Mouse (Mus musculus) CH12.LX (cell line): ENCODE data around the gene Sema3f.

ENCODE experiments used
- CTCF ChIP-seq, 2 experiments: IDR thresholded peaks in 1 of 2; conservative IDR thresholded peaks in 1 of 2; 2 replicates each; pipeline ENCODE4 v1.5.1; 2011 to 2012; ENCODE audit warnings: low read depth in 2 of 2, low read length in 2 of 2, improper control_type of control experiment in 1 of 2, inconsistent platforms in 1 of 2, mild to moderate bottlenecking in 1 of 2, moderate library complexity in 1 of 2
- EP300 ChIP-seq: IDR thresholded peaks from 2 replicates; pipeline ENCODE4 v1.6.1; 2011; ENCODE audit warnings: low read length, improper control_type of control experiment
- ETS1 ChIP-seq: conservative IDR thresholded peaks from 2 replicates; pipeline ENCODE4 v1.6.1; 2012; ENCODE audit warnings: low read depth, mild to moderate bottlenecking, inconsistent platforms, low read length, improper control_type of control experiment, moderate library complexity
- MEF2A ChIP-seq: IDR thresholded peaks from 2 replicates; pipeline ENCODE4 v1.6.1; 2014; ENCODE audit warnings: low read depth, mild to moderate bottlenecking, inconsistent platforms, low read length, improper control_type of control experiment, borderline replicate concordance
- NRF1 ChIP-seq: IDR thresholded peaks from 2 replicates; pipeline ENCODE4 v1.6.1; 2014; ENCODE audit warnings: low read depth, mild to moderate bottlenecking, inconsistent platforms, low read length, improper control_type of control experiment, moderate library complexity
- POLR2A ChIP-seq: IDR thresholded peaks from 2 replicates; pipeline ENCODE4 v1.6.1; 2011; ENCODE audit warnings: low read depth, mild to moderate bottlenecking, improper control_type of control experiment, low read length
- RAD21 ChIP-seq: IDR thresholded peaks from 2 replicates; pipeline ENCODE4 v1.6.1; 2011; ENCODE audit warnings: low read depth, mild to moderate bottlenecking, low read length, improper control_type of control experiment, moderate library complexity
- UBTF ChIP-seq: IDR thresholded peaks from 2 replicates; pipeline ENCODE4 v1.6.1; 2012; ENCODE audit warnings: low read depth, mild to moderate bottlenecking, inconsistent platforms, low read length, improper control_type of control experiment, moderate library complexity
- ZC3H11A ChIP-seq: IDR thresholded peaks from 2 replicates; pipeline ENCODE4 v1.6.1; 2012; ENCODE audit warnings: low read depth, mild to moderate bottlenecking, inconsistent platforms, low read length, improper control_type of control experiment
- ZMIZ1 ChIP-seq: IDR thresholded peaks from 2 replicates; pipeline ENCODE4 v1.6.1; 2012; ENCODE audit warnings: low read depth, mild to moderate bottlenecking, inconsistent platforms, low read length, improper control_type of control experiment

DNA sequence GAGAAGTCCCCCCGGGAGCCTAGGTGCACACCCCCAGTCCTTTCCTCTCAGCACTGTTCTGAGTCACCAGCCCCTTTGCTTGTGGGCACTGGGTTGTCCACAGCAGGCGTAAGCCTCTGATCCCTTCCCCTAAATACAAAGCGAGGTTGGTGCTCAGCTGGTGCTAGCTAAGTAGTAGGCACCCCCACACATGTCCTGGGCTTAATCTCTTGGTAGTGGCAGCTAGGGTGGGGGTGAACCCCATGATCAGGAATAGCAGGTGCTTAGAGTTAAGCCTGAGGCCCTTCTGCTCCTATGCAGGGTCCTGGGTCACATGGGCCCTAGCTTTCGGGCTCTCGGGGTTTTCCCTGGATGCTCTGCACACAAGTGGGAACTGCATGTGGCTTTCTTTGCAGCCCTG, 53.1 kb downstream of the Sema3f start:
- TF ChIP-seq ETS1 (no peak), CTCF (conservative IDR thresholded peaks at IDR 0.05 in 1 of 2, IDR thresholded peaks at IDR 0.05 in 1 of 2; ENCODE audit: low read depth in 2 of 2, low read length in 2 of 2) (no peak), MEF2A (no peak), ZMIZ1 (no peak), NRF1 (no peak), UBTF (no peak), ZC3H11A (no peak), RAD21 (no peak), EP300 (no peak), POLR2A (no peak)
